Mouse (Mus musculus) liver, postnatal 0 days (tissue): ENCODE data around the gene Kctd19.

ENCODE experiments used
- CTCF ChIP-seq: sonication (generic); IDR thresholded peaks from 2 replicates; pipeline ENCODE4 v1.5.1; 2016; ENCODE audit warnings: antibody characterized with exemption, low read depth
- EP300 ChIP-seq: IDR thresholded peaks from 2 replicates; pipeline ENCODE4 v1.6.1; 2016; ENCODE audit warnings: antibody characterized with exemption, low read depth, mild to moderate bottlenecking

- no peak for TF ChIP-seq CTCF
- no peak for TF ChIP-seq EP300
Measured at GRCm38 (mm10) chr8:105426878-105427277, 13.6 kb upstream of the Kctd19 start.
